Comparison of ENCODE assay signal across 18 mouse cellular contexts in the genomic region with DNA sequence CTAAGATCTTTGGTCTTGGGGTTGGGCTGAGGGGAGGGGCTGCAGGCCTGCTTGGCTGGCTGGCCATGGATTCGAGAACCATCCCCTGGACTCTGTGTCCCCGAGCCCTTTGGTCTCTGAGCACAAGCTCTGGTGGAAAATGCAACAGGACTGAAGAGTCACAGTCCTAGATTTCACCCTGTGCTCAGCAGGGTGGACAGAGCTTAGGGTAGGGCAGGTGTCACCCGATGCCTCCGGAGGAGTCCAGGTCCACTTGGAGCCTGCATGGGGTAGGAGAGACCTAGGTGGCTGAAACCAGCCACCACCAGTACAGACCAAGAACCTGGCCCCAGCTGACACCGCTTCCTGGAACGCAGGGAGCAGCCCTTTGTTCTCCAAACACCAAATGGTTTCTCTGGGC. TPM values are rescaled to one million over a fixed set of nuclear protein-coding genes. Genes with fewer than 3 reads are reported as not detected.
A peak's percentile ranks its signal among the peaks of the same experiment; 100 is the strongest.
DNase-seq lines count a peak whose midpoint lies in the region; ATAC-seq and TF ChIP-seq lines count a peak whose summit lies in the region.
"Had no signal": no experiment of that assay in that cellular context is flagged by ENCODE, and none has a peak within 500 bp of the region (broad histone marks: within the 10 kb centered on the region; RNA-seq: fewer than 3 reads in every experiment).

No protein-coding gene starts in this region.

- DNase-seq in heart, postnatal 10 days: no peak
- DNase-seq in hindbrain, embryonic 14.5 days (ENCODE audit: low spot score): no peak
- DNase-seq in gastrocnemius, postnatal 25 days: no peak
- DNase-seq in left cerebral cortex, adult 2 months (ENCODE audit: extremely low spot score in 1 of 2, low spot score in 2 of 2): no peak
- DNase-seq: adrenal gland, adult 2 months; cerebellum, postnatal 10 days; forebrain, postnatal 0 days; gastrocnemius, adult 2 months; right cerebral cortex, adult 18-20 months; spleen, adult 18-20 months had no signal

- H3K9me3 ChIP-seq in heart, embryonic 11.5 days (replicated peaks; ENCODE audit: control insufficient read depth, low read length): no peaks in the 10 kb centered on the region
- no peaks in the 10 kb centered on the region for H3K9me3 ChIP-seq in embryonic facial prominence, embryonic 13.5 days
- H3K9me3 ChIP-seq in kidney, embryonic 15.5 days (replicated peaks): no peaks in the 10 kb centered on the region
- 0 out of 2 replicates have a peak, but pooled peaks cover 3% of the 10 kb centered on the region for H3K9me3 ChIP-seq in limb, embryonic 13.5 days
- no peaks in the 10 kb centered on the region for H3K9me3 ChIP-seq in hindbrain, embryonic 14.5 days (ENCODE audit: control insufficient read depth, low read length)
- H3K9me3 ChIP-seq: liver, embryonic 15.5 days had no signal

- no peaks in the 10 kb centered on the region for H3K27me3 ChIP-seq in heart, embryonic 11.5 days (ENCODE audit: control insufficient read depth, insufficient read depth, low read length)
- H3K27me3 ChIP-seq in embryonic facial prominence, embryonic 13.5 days: no peaks in the 10 kb centered on the region
- H3K27me3 ChIP-seq in kidney, embryonic 15.5 days: no peaks in the 10 kb centered on the region
- no peaks in the 10 kb centered on the region for H3K27me3 ChIP-seq in limb, embryonic 13.5 days
- H3K27me3 ChIP-seq in hindbrain, embryonic 14.5 days (ENCODE audit: control insufficient read depth, insufficient read depth, low read length): no peaks in the 10 kb centered on the region
- H3K27me3 ChIP-seq: CH12.LX; liver, embryonic 15.5 days had no signal

- TF ChIP-seq CTCF in left cerebral cortex, adult 2 months (IDR thresholded peaks at IDR 0.05): no peak

- no peaks in the 10 kb centered on the region for H3K36me3 ChIP-seq in heart, embryonic 11.5 days (ENCODE audit: control insufficient read depth, insufficient read depth, low read length)
- no peaks in the 10 kb centered on the region for H3K36me3 ChIP-seq in embryonic facial prominence, embryonic 13.5 days
- H3K36me3 ChIP-seq in kidney, embryonic 15.5 days: no peaks in the 10 kb centered on the region
- H3K36me3 ChIP-seq in limb, embryonic 13.5 days: no peaks in the 10 kb centered on the region
- H3K36me3 ChIP-seq in hindbrain, embryonic 14.5 days (replicated peaks; ENCODE audit: control insufficient read depth, insufficient read depth): no peaks in the 10 kb centered on the region
- H3K36me3 ChIP-seq: liver, embryonic 15.5 days had no signal

- H3K27ac ChIP-seq in heart, embryonic 11.5 days (ENCODE audit: low read depth, low read length): no peak overlapping the region
- 0 out of 2 replicates have a peak overlapping the region, but pooled peaks have one; percentile 44 for H3K27ac ChIP-seq in embryonic facial prominence, embryonic 13.5 days
- no peak overlapping the region; the same call in 1 of the 2 replicates for H3K27ac ChIP-seq in kidney, embryonic 15.5 days
- H3K27ac ChIP-seq in limb, embryonic 13.5 days: no peak overlapping the region; the same call in 1 of the 2 replicates
- no peak overlapping the region for H3K27ac ChIP-seq in hindbrain, embryonic 14.5 days
- no peak overlapping the region for H3K27ac ChIP-seq in left cerebral cortex, adult 2 months
- H3K27ac ChIP-seq: gastrocnemius, adult 2 months; liver, embryonic 15.5 days had no signal

- H3K4me3 ChIP-seq in heart, embryonic 11.5 days (ENCODE audit: low read depth, low read length): no peak overlapping the region
- H3K4me3 ChIP-seq in embryonic facial prominence, embryonic 13.5 days: no peak overlapping the region
- no peak overlapping the region for H3K4me3 ChIP-seq in kidney, embryonic 15.5 days (replicated peaks)
- no peak overlapping the region for H3K4me3 ChIP-seq in limb, embryonic 13.5 days
- no peak overlapping the region for H3K4me3 ChIP-seq in hindbrain, embryonic 14.5 days (replicated peaks; ENCODE audit: low read length)
- H3K4me3 ChIP-seq in left cerebral cortex, adult 2 months: no peak overlapping the region
- H3K4me3 ChIP-seq: erythroblast, embryonic 14.5 days; gastrocnemius, adult 2 months; liver, embryonic 15.5 days had no signal

- no peak overlapping the region for H3K4me2 ChIP-seq in heart, embryonic 11.5 days
- H3K4me2 ChIP-seq in embryonic facial prominence, embryonic 13.5 days: no peak overlapping the region
- no peak overlapping the region for H3K4me2 ChIP-seq in kidney, embryonic 15.5 days
- H3K4me2 ChIP-seq in limb, embryonic 13.5 days (replicated peaks): no peak overlapping the region
- no peak overlapping the region for H3K4me2 ChIP-seq in hindbrain, embryonic 14.5 days (replicated peaks)
- H3K4me2 ChIP-seq: liver, embryonic 15.5 days had no signal

- intact Hi-C loops in heart, postnatal 10 days (cut with DNase I): no loop called here
- intact Hi-C loops in left cerebral cortex, adult 2 months (cut with DNase I): loop anchor here (5.0 kb wide), 1 partner anchor 63 kb away; no protein-coding TSS in a partner anchor

- WGBS in heart, embryonic 11.5 days (ENCODE audit: insufficient replicate concordance): 80% methylated on average over 6 of the region's 6 CpGs
- 86% methylated on average over 6 of the region's 6 CpGs for WGBS in embryonic facial prominence, embryonic 13.5 days
- WGBS in kidney, embryonic 15.5 days: 76% methylated on average over 6 of the region's 6 CpGs
- WGBS in limb, embryonic 13.5 days: 81% methylated on average over 6 of the region's 6 CpGs
- 87% methylated on average over 6 of the region's 6 CpGs for WGBS in hindbrain, embryonic 14.5 days

- no peak for ATAC-seq in heart, embryonic 11.5 days (replicated peaks; ENCODE audit: insufficient number of reproducible peaks, low FRiP score, low TSS enrichment)
- ATAC-seq in embryonic facial prominence, embryonic 13.5 days (ENCODE audit: insufficient number of reproducible peaks, insufficient read depth, low FRiP score, low TSS enrichment, low read depth): no peak
- peak; percentile 47; the same call in 1 of the 2 replicates for ATAC-seq in kidney, embryonic 15.5 days (replicated peaks; ENCODE audit: low FRiP score)
- ATAC-seq in limb, embryonic 13.5 days (ENCODE audit: low FRiP score, low read depth): no peak
- ATAC-seq in hindbrain, embryonic 14.5 days (ENCODE audit: low FRiP score): no peak
- ATAC-seq: forebrain, postnatal 0 days; lung, postnatal 0 days had no signal

- H3K4me1 ChIP-seq in heart, embryonic 11.5 days (ENCODE audit: control insufficient read depth, insufficient read depth, low read length): peaks cover 8% of the 10 kb centered on the region; the same call in 1 of the 2 replicates
- H3K4me1 ChIP-seq in embryonic facial prominence, embryonic 13.5 days: no peaks in the 10 kb centered on the region
- H3K4me1 ChIP-seq in kidney, embryonic 15.5 days: peaks cover 10% of the 10 kb centered on the region
- no peaks in the 10 kb centered on the region for H3K4me1 ChIP-seq in limb, embryonic 13.5 days
- H3K4me1 ChIP-seq in hindbrain, embryonic 14.5 days (replicated peaks; ENCODE audit: control insufficient read depth, insufficient read depth, low read length): no peaks in the 10 kb centered on the region

- H3K9ac ChIP-seq in heart, embryonic 11.5 days (ENCODE audit: low read depth, low read length): peak overlapping the region; percentile 19; the same call in 1 of the 2 replicates
- H3K9ac ChIP-seq in embryonic facial prominence, embryonic 13.5 days: 0 out of 2 replicates have a peak overlapping the region, but pooled peaks have one; percentile 32
- no peak overlapping the region for H3K9ac ChIP-seq in kidney, embryonic 15.5 days
- peak overlapping the region; percentile 39; the same call in 1 of the 2 replicates for H3K9ac ChIP-seq in limb, embryonic 13.5 days
- no peak overlapping the region for H3K9ac ChIP-seq in hindbrain, embryonic 14.5 days
- H3K9ac ChIP-seq: forebrain, postnatal 0 days; liver, embryonic 15.5 days had no signal

RNA-seq across cellular contexts. Expression of gene Slc25a25, which starts 33.7 kb away (rescaled TPM):
- polyA plus RNA-seq in heart, embryonic 11.5 days (2014; fragmentation: Nextera tagmentation; extraction: Ambion mirVana): 7.9 and 8.5 TPM in 2 replicates
- total RNA-seq in heart, postnatal 10 days (2021): 10 to 100 TPM; 10.1 to 13.5 TPM
- 23.5 and 24.6 TPM in 2 replicates for polyA plus RNA-seq in embryonic facial prominence, embryonic 13.5 days (2015; fragmentation: Nextera tagmentation; extraction: Ambion mirVana)
- 20.4 and 20.7 TPM in 2 replicates for polyA plus RNA-seq in kidney, embryonic 15.5 days (2015; fragmentation: Nextera tagmentation; extraction: Ambion mirVana)
- 22.8 and 22.9 TPM in 2 replicates for polyA plus RNA-seq in limb, embryonic 13.5 days (2015; fragmentation: Nextera tagmentation; extraction: Ambion mirVana)
- 39.2 and 42.9 TPM in 2 replicates for polyA plus RNA-seq in hindbrain, embryonic 14.5 days (2014; fragmentation: Nextera tagmentation; extraction: Ambion mirVana)
- total RNA-seq in gastrocnemius, postnatal 25 days (2021): 10 to 100 TPM; 19.2 to 68.3 TPM
- 10 to 100 TPM; 65.2 to 79.1 TPM for total RNA-seq in left cerebral cortex, adult 2 months (2021)

RNA-seq across cellular contexts. Expression of gene Naif1, which starts 34.7 kb away (rescaled TPM):
- polyA plus RNA-seq in heart, embryonic 11.5 days (2014; fragmentation: Nextera tagmentation; extraction: Ambion mirVana): 5.1 and 5.3 TPM in 2 replicates
- total RNA-seq in heart, postnatal 10 days (2021): 1 to 10 TPM; 3.2 to 4.4 TPM
- polyA plus RNA-seq in embryonic facial prominence, embryonic 13.5 days (2015; fragmentation: Nextera tagmentation; extraction: Ambion mirVana): 6.3 and 6.5 TPM in 2 replicates
- polyA plus RNA-seq in kidney, embryonic 15.5 days (2015; fragmentation: Nextera tagmentation; extraction: Ambion mirVana): 6.3 and 6.8 TPM in 2 replicates
- 5.7 and 5.9 TPM in 2 replicates for polyA plus RNA-seq in limb, embryonic 13.5 days (2015; fragmentation: Nextera tagmentation; extraction: Ambion mirVana)
- 5.3 TPM in 2 replicates for polyA plus RNA-seq in hindbrain, embryonic 14.5 days (2014; fragmentation: Nextera tagmentation; extraction: Ambion mirVana)
- total RNA-seq in gastrocnemius, postnatal 25 days (2021): 1 to 10 TPM; 1.6 to 2.0 TPM
- 1 to 10 TPM; 3.3 to 3.7 TPM for total RNA-seq in left cerebral cortex, adult 2 months (2021)

RNA-seq across cellular contexts. Expression of gene Fam102a, which starts 50.2 kb away (rescaled TPM):
- polyA plus RNA-seq in heart, embryonic 11.5 days (2014; fragmentation: Nextera tagmentation; extraction: Ambion mirVana): 5.2 and 5.3 TPM in 2 replicates
- total RNA-seq in heart, postnatal 10 days (2021): 10 to 100 TPM in 1 of 2 experiments, 1 to 10 TPM in 1; 9.7 to 13.0 TPM
- 12.3 and 15.5 TPM in 2 replicates for polyA plus RNA-seq in embryonic facial prominence, embryonic 13.5 days (2015; fragmentation: Nextera tagmentation; extraction: Ambion mirVana)
- polyA plus RNA-seq in kidney, embryonic 15.5 days (2015; fragmentation: Nextera tagmentation; extraction: Ambion mirVana): 14.5 and 15.0 TPM in 2 replicates
- polyA plus RNA-seq in limb, embryonic 13.5 days (2015; fragmentation: Nextera tagmentation; extraction: Ambion mirVana): 10.4 and 10.9 TPM in 2 replicates
- polyA plus RNA-seq in hindbrain, embryonic 14.5 days (2014; fragmentation: Nextera tagmentation; extraction: Ambion mirVana): 7.8 and 8.3 TPM in 2 replicates
- 1 to 10 TPM; 2.4 to 2.9 TPM for total RNA-seq in gastrocnemius, postnatal 25 days (2021)
- 10 to 100 TPM; 61.1 to 64.8 TPM for total RNA-seq in left cerebral cortex, adult 2 months (2021)

Comparison
In these comparisons a context has a peak if more than half of its experiments do, and no peak if none do; other contexts are left out.
1. H3K9ac ChIP-seq: peak in heart, embryonic 11.5 days (single experiment), embryonic facial prominence, embryonic 13.5 days (single experiment) and limb, embryonic 13.5 days (single experiment); none in kidney, embryonic 15.5 days (single experiment) and hindbrain, embryonic 14.5 days (single experiment).